Mouse (Mus musculus): ENCODE measurements around the gene Ch25h. TPM values are rescaled to one million over a fixed set of nuclear protein-coding genes. Genes with fewer than 3 reads are reported as not detected.

Ch25h gene
- polyA plus RNA-seq, 1 experiment from 2014 or later: 0.21 TPM

DNA sequence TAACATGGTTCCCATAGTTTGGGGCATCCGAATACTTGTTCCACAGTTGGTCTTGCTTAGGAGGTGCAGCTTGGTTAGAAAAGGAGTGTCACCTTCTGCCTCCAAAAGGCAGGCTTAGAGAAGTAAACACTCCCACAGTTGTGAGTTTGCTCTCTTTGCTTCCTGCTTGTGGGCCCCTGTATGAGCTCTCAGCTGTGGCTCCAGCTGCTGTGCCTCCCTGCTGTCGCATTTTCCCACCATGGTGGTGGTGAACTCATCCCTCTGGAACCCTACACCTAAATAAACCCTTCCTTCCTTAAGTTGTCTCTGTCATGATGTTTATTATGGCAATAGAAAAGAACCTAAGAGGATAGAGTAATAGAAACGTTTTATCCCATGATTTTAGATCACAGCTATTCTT is 6.2 kb downstream of the Ch25h start:
- ATAC-seq (ENCODE audit: low read depth): no peak
- Histone ChIP-seq H3K27ac (no peak overlapping the region), H3K9ac (no peak overlapping the region), H3K4me1 (replicated peaks) (no peaks in the 10 kb centered on the region), H3K9me3 (replicated peaks) (no peaks in the 10 kb centered on the region), H3K36me3 (no peaks in the 10 kb centered on the region), H3K4me3 (replicated peaks) (no peak overlapping the region), H3K4me2 (no peak overlapping the region), H3K27me3 (peaks cover 12% of the 10 kb centered on the region)
- WGBS (ENCODE audit: insufficient replicate concordance): 28% methylated on average over 3 of the region's 3 CpGs
- no peak for DNase-seq

DNA sequence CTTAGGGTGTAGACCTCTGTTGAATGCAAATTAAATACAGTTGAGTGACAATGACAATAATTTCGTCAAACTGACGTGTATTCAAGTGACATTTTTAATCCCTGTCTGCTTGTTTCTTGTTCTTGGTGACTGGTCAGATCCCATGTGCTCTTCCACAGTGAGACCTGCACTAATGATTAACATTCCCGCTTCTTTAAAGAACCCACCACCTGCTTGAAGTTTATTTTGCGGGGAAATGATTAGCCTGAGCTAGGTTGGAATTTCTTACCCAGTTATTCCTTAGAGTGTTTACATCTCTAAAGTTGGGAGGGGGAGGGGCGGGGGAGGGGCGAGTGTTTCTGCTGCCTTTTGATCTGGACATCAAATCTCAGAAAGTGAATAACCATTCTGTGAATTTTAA is 6.7 kb downstream of the Ch25h start:
- DNase-seq (no peak), ATAC-seq (ENCODE audit: low read depth) (no peak)
- Histone ChIP-seq H3K4me2 (no peak overlapping the region), H3K4me1 (replicated peaks) (no peaks in the 10 kb centered on the region), H3K4me3 (replicated peaks) (no peak overlapping the region), H3K9me3 (replicated peaks) (no peaks in the 10 kb centered on the region), H3K9ac (no peak overlapping the region), H3K27ac (no peak overlapping the region), H3K36me3 (no peaks in the 10 kb centered on the region), H3K27me3 (peaks cover 8% of the 10 kb centered on the region)
- 48% methylated on average over 6 of the region's 6 CpGs for WGBS (ENCODE audit: insufficient replicate concordance)

DNA sequence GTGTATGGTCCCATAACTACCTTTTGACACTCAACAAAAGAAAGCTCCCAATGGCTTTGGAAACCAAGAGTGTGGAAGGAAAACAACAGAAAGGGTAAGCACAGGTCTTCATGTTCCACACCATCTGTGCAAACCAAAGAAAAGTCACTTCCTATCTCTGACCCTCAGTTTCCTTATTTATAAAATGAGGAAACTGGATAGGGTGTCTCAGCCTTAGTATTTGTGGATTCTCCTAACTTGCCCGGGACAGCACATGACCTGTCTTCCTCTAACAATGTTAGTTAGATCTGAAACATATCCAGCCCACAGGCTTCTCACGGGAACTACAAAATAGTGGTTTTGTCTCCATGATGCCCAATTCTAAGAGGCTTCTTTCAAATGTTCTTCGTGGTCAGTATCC is 10.5 kb downstream of the Ch25h start:
- ATAC-seq (ENCODE audit: low read depth) (no peak), DNase-seq (no peak)
- no peaks in the 10 kb centered on the region for H3K36me3 ChIP-seq
- WGBS (ENCODE audit: insufficient replicate concordance): 21% methylated on average over 3 of the region's 3 CpGs
- no peaks in the 10 kb centered on the region for H3K27me3 ChIP-seq
- H3K4me3 ChIP-seq (replicated peaks): no peak overlapping the region
- no peak overlapping the region for H3K9ac ChIP-seq
- H3K4me1 ChIP-seq (replicated peaks): no peaks in the 10 kb centered on the region
- no peak overlapping the region for H3K27ac ChIP-seq
- H3K4me2 ChIP-seq: no peak overlapping the region
- H3K9me3 ChIP-seq (replicated peaks): no peaks in the 10 kb centered on the region

DNA sequence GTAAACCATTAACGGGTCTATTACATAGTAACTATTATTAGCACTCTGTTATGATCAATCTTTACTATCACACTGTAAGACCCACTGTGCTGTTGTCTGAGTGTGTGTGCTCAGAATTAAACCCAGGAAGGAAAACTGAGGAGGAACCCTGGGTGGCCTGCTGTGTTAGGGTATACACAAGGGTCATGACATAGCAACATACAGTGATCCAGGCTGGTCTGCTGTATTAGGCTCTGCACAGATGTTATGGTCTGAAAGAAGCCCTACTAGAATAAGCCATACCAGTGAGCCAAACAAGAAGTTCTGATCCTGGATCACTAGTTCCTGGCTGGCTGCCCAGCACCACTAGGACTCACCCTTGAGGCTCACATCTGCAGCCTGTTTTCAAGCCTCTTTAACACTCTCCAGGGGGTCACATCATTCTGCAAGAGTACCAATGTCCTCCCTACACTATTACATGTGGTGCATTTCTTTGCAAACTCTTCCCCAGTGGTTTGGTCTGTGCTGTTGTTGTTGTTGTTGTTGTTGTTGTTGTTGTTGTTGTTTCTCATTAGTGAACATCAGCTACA is 13.4 kb downstream of the Ch25h start:
- no peaks in the 10 kb centered on the region for H3K27me3 ChIP-seq
- no peaks in the 10 kb centered on the region for H3K36me3 ChIP-seq
- no peak for DNase-seq
- no peak overlapping the region for H3K4me3 ChIP-seq (replicated peaks)
- ATAC-seq (ENCODE audit: low read depth): no peak
- H3K27ac ChIP-seq: no peak overlapping the region
- no peaks in the 10 kb centered on the region for H3K4me1 ChIP-seq (replicated peaks)
- WGBS (ENCODE audit: insufficient replicate concordance): 56% methylated on average over 1 of the region's 1 CpGs
- H3K9me3 ChIP-seq (replicated peaks): no peaks in the 10 kb centered on the region
- H3K9ac ChIP-seq: no peak overlapping the region
- no peak overlapping the region for H3K4me2 ChIP-seq

GRCm38 (mm10) chr19:34450784-34451370 is 24.1 kb downstream of the Ch25h start:
- Histone ChIP-seq H3K9me3 (replicated peaks) (no peaks in the 10 kb centered on the region), H3K4me2 (no peak overlapping the region), H3K4me1 (replicated peaks) (no peaks in the 10 kb centered on the region), H3K4me3 (replicated peaks) (no peak overlapping the region), H3K9ac (no peak overlapping the region), H3K36me3 (no peaks in the 10 kb centered on the region), H3K27me3 (no peaks in the 10 kb centered on the region), H3K27ac (no peak overlapping the region)
- 47% methylated on average over 1 of the region's 1 CpGs for WGBS (ENCODE audit: insufficient replicate concordance)
- ATAC-seq (ENCODE audit: low read depth) (no peak), DNase-seq (no peak)

DNA sequence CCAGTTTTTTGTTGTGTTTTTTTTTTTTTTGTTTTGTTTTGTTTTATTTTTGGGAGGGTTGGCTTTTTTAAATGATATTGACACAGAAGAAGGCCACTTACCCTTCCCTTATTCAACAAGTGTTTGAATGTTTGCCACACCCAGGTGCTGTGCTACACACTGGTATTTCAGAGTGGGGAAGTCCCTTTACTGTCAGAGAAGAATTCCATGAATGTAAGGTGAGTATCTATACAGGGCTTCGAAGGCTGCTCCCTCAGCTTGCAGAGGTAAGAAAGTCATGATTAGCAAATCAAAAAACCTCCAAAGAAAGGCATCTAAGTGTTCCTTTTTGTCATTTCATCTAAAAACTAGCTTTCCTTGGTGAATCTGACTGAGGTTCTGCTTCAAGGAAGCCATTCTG is 26.1 kb downstream of the Ch25h start:
- ATAC-seq (ENCODE audit: low read depth) (no peak), DNase-seq (no peak)
- Histone ChIP-seq H3K36me3 (no peaks in the 10 kb centered on the region), H3K4me2 (no peak overlapping the region), H3K27ac (no peak overlapping the region), H3K9me3 (replicated peaks) (no peaks in the 10 kb centered on the region), H3K27me3 (no peaks in the 10 kb centered on the region), H3K4me1 (replicated peaks) (no peaks in the 10 kb centered on the region), H3K4me3 (replicated peaks) (no peak overlapping the region), H3K9ac (no peak overlapping the region)
- 58% methylated on average over 1 of the region's 1 CpGs for WGBS (ENCODE audit: insufficient replicate concordance)

DNA sequence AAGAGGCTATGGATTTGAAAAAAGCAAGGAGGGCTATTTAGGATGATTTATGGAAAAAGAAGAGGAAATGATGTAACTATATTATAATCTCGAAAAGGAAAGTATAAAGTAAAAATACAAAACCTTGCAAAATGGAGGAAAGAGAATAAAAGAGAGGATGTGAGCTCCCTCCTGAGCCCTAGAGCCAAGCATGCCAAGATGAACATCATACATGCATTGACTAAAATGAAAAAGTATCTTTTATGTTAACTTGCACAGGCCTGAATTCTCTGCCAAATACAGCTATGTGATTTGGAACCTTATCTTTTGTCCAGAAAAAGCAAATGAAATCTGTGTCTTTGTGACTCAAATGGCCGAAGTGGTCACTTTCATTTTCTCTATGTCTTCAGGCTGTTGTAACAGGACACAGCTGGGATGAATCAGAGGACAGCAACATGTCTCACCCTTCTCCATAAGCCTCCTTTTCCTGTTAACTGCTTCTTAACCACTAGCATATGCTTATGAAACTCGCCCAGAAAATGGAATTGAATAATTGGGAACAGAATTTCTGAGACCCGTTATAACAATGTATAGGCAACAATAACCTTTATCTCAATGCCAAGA is 29.5 kb downstream of the Ch25h start:
- 47% methylated on average over 4 of the region's 4 CpGs for WGBS (ENCODE audit: insufficient replicate concordance)
- Histone ChIP-seq H3K9ac (no peak overlapping the region), H3K27ac (no peak overlapping the region), H3K27me3 (no peaks in the 10 kb centered on the region), H3K36me3 (no peaks in the 10 kb centered on the region), H3K4me3 (replicated peaks) (no peak overlapping the region), H3K9me3 (replicated peaks) (no peaks in the 10 kb centered on the region), H3K4me2 (no peak overlapping the region), H3K4me1 (replicated peaks) (no peaks in the 10 kb centered on the region)
- ATAC-seq (ENCODE audit: low read depth) (no peak), DNase-seq (no peak)

DNA sequence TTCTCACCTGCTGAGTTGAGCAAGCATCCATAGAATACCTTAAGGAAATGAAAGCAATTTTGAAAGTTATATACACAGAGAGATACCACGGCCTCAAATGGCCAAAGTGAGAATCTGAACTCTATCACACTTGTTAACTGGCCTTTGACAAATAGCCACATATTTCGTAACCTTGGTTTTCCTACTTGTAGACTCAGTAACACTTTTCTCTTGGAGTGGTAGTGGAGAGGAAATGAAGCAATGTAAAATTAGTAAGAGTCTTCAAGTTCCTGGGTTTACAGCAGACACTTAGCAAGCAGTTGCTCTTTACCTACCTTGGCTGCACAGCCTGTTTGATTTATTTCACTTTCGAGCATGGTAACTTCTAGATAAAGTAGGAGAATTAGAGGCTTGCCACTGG is 30.2 kb downstream of the Ch25h start:
- DNase-seq (no peak), ATAC-seq (ENCODE audit: low read depth) (no peak)
- no peaks in the 10 kb centered on the region for H3K9me3 ChIP-seq (replicated peaks)
- H3K36me3 ChIP-seq: no peaks in the 10 kb centered on the region
- no peak overlapping the region for H3K4me3 ChIP-seq (replicated peaks)
- no peak overlapping the region for H3K4me2 ChIP-seq
- H3K4me1 ChIP-seq (replicated peaks): no peaks in the 10 kb centered on the region
- 42% methylated on average over 3 of the region's 3 CpGs for WGBS (ENCODE audit: insufficient replicate concordance)
- no peak overlapping the region for H3K27ac ChIP-seq
- no peaks in the 10 kb centered on the region for H3K27me3 ChIP-seq
- H3K9ac ChIP-seq: no peak overlapping the region

- H3K27ac ChIP-seq: no peak overlapping the region
- no peak overlapping the region for H3K9ac ChIP-seq
- H3K27me3 ChIP-seq: no peaks in the 10 kb centered on the region
- DNase-seq (no peak), ATAC-seq (ENCODE audit: low read depth) (no peak)
- no peaks in the 10 kb centered on the region for H3K9me3 ChIP-seq (replicated peaks)
- 58% methylated on average over 2 of the region's 2 CpGs for WGBS (ENCODE audit: insufficient replicate concordance)
- H3K4me1 ChIP-seq (replicated peaks): no peaks in the 10 kb centered on the region
- H3K4me2 ChIP-seq: no peak overlapping the region
- H3K36me3 ChIP-seq: no peaks in the 10 kb centered on the region
- H3K4me3 ChIP-seq (replicated peaks): no peak overlapping the region
Measured at GRCm38 (mm10) chr19:34441979-34442378, 33.0 kb downstream of the Ch25h start.

GRCm38 (mm10) chr19:34435197-34435611 is 39.8 kb downstream of the Ch25h start:
- Histone ChIP-seq H3K27me3 (no peaks in the 10 kb centered on the region), H3K4me3 (replicated peaks) (no peak overlapping the region), H3K4me2 (no peak overlapping the region), H3K36me3 (no peaks in the 10 kb centered on the region), H3K9ac (no peak overlapping the region), H3K27ac (no peak overlapping the region), H3K4me1 (replicated peaks) (no peaks in the 10 kb centered on the region), H3K9me3 (replicated peaks) (no peaks in the 10 kb centered on the region)
- WGBS (ENCODE audit: insufficient replicate concordance): 62% methylated on average over 5 of the region's 5 CpGs
- ATAC-seq (ENCODE audit: low read depth) (no peak), DNase-seq (no peak)

- Histone ChIP-seq H3K4me3 (replicated peaks) (no peak overlapping the region), H3K9ac (no peak overlapping the region), H3K9me3 (replicated peaks) (no peaks in the 10 kb centered on the region), H3K27ac (no peak overlapping the region), H3K36me3 (no peaks in the 10 kb centered on the region), H3K4me2 (no peak overlapping the region), H3K4me1 (replicated peaks) (no peaks in the 10 kb centered on the region), H3K27me3 (no peaks in the 10 kb centered on the region)
- DNase-seq (no peak), ATAC-seq (ENCODE audit: low read depth) (no peak)
- WGBS (ENCODE audit: insufficient replicate concordance): 55% methylated on average over 3 of the region's 3 CpGs
Measured at GRCm38 (mm10) chr19:34431314-34431713, 43.6 kb downstream of the Ch25h start.

- WGBS (ENCODE audit: insufficient replicate concordance): 65% methylated on average over 4 of the region's 4 CpGs
Measured at GRCm38 (mm10) chr19:34423783-34424335, 51.1 kb downstream of the Ch25h start.

More at GRCm38 (mm10) chr19:34423783-34424335, 51.1 kb downstream of the Ch25h start:
- no peak overlapping the region for H3K9ac ChIP-seq
- H3K4me3 ChIP-seq (replicated peaks): no peak overlapping the region
- H3K4me1 ChIP-seq (replicated peaks): no peaks in the 10 kb centered on the region
- no peaks in the 10 kb centered on the region for H3K9me3 ChIP-seq (replicated peaks)
- H3K36me3 ChIP-seq: no peaks in the 10 kb centered on the region
- H3K27ac ChIP-seq: no peak overlapping the region
- ATAC-seq (ENCODE audit: low read depth): no peak
- no peak overlapping the region for H3K4me2 ChIP-seq
- no peaks in the 10 kb centered on the region for H3K27me3 ChIP-seq
- DNase-seq: no peak
